Mouse (Mus musculus): Measurements from ENCODE around the gene Zfp329.
"Not testable (repeated sequence)": the region's sequence is repeated elsewhere in the genome, so short reads cannot be mapped to it uniquely, and the experiment has no call there.

The Zfp329 gene

GRCm38 (mm10) chr7:12818521-12819295, at the start of gene Zfp329:
Gene Zfp329, minus strand, starts transcription at chr7:12818858.
- in situ Hi-C loops (cut with MboI, MseI), result no loop called here

GRCm38 (mm10) chr7:12835779-12836178, 17.1 kb upstream of the Zfp329 start:
- in situ Hi-C loops (cut with MboI, MseI), result loop anchor here (25.0 kb wide), 1 partner anchor 348 kb away; the partner anchor contains the start of gene Zfp606

- in situ Hi-C loops (cut with MboI, MseI), result loop anchor here (25.0 kb wide), 1 partner anchor 348 kb away; the partner anchor contains the start of gene Zfp606
These were observed 16.6 kb upstream of the Zfp329 start for GRCm38 (mm10) chr7:12835193-12835671.

- in situ Hi-C loops (cut with MboI, MseI), result loop anchor here (25.0 kb wide), 1 partner anchor 347 kb away; the partner anchor contains the start of gene Zfp606
These were observed 15.8 kb upstream of the Zfp329 start, which contains the start of gene Zfp110 for GRCm38 (mm10) chr7:12834162-12835120. Gene Zfp110, plus strand, starts transcription at chr7:12834761.

GRCm38 (mm10) chr7:12815566-12815965, 3.1 kb downstream of the Zfp329 start:
- in situ Hi-C loops (cut with MboI, MseI), result no loop called here

GRCm38 (mm10) chr7:12803727-12804071, 15.0 kb downstream of the Zfp329 start:
- in situ Hi-C loops (cut with MboI, MseI), result no loop called here

- in situ Hi-C loops (cut with MboI, MseI), result no loop called here
These were observed 15.6 kb downstream of the Zfp329 start, which contains the start of gene Zscan18 for GRCm38 (mm10) chr7:12802866-12803726. Gene Zscan18, minus strand, starts transcription at chr7:12803635.

GRCm38 (mm10) chr7:12799554-12799953, 19.1 kb downstream of the Zfp329 start:
- in situ Hi-C loops (cut with MboI, MseI), result no loop called here

- in situ Hi-C loops (cut with MboI, MseI), result no loop called here
These were observed 20.7 kb downstream of the Zfp329 start for GRCm38 (mm10) chr7:12797971-12798370.

GRCm38 (mm10) chr7:12792624-12793023, 26.0 kb downstream of the Zfp329 start:
- in situ Hi-C loops (cut with MboI, MseI), result not testable (repeated sequence)

GRCm38 (mm10) chr7:12788025-12788424, 30.6 kb downstream of the Zfp329 start:
- in situ Hi-C loops (cut with MboI, MseI), result no loop called here

- in situ Hi-C loops (cut with MboI, MseI), result no loop called here
These were observed 31.3 kb downstream of the Zfp329 start for GRCm38 (mm10) chr7:12787333-12787732.

GRCm38 (mm10) chr7:12780151-12780830, 38.4 kb downstream of the Zfp329 start:
- in situ Hi-C loops (cut with MboI, MseI), result no loop called here

- in situ Hi-C loops (cut with MboI, MseI), result no loop called here
These were observed 38.9 kb downstream of the Zfp329 start for GRCm38 (mm10) chr7:12779782-12780150.

- in situ Hi-C loops (cut with MboI, MseI), result no loop called here
These were observed 39.5 kb downstream of the Zfp329 start for GRCm38 (mm10) chr7:12779141-12779540.

- in situ Hi-C loops (cut with MboI, MseI), result loop anchor here (5.0 kb wide), 1 partner anchor 347 kb away; no protein-coding TSS in a partner anchor
These were observed 44.1 kb downstream of the Zfp329 start for GRCm38 (mm10) chr7:12774606-12775005.

GRCm38 (mm10) chr7:12774111-12774510, 44.5 kb downstream of the Zfp329 start:
- in situ Hi-C loops (cut with MboI, MseI), result loop anchor here (5.0 kb wide), 1 partner anchor 347 kb away; no protein-coding TSS in a partner anchor

Data from T-helper 1 cell (primary cell).